Mouse (Mus musculus): ENCODE data around the gene Aip.

GRCm38 (mm10) chr19:4159049-4159448, 33.4 kb upstream of the Aip start:
- TF ChIP-seq EP300 (IDR thresholded peaks at IDR 0.05; ENCODE audit: low read depth) (no peak), CTCF (IDR thresholded peaks at IDR 0.05; ENCODE audit: low read depth) (no peak)

Data from heart, postnatal 0 days (tissue).